Mouse (Mus musculus) midbrain, embryonic 16.5 days (tissue): ENCODE measurements around the gene Parp16. TPM values are rescaled to one million over a fixed set of nuclear protein-coding genes. Genes with fewer than 3 reads are reported as not detected.

ENCODE experiments used
- ATAC-seq: fragments of 200-750 bp; cut with Nextera tagmentation; 2 replicates; pipeline ENCODE4 v1.8.0; 2017; ENCODE audit warnings: moderate TSS enrichment
- H3K27ac ChIP-seq: fragments of 300-500 bp; sonication (generic); 2 replicates; pipeline ENCODE4 v1.5.1; 2014; ENCODE audit warnings: mild to moderate bottlenecking, low read length, mixed read lengths
- H3K27me3 ChIP-seq: fragments of 300-500 bp; sonication (generic); 2 replicates; pipeline ENCODE4 v1.6.1; 2014; ENCODE audit warnings: low read depth, low read length, mixed read lengths; ENCODE audit not compliant: control insufficient read depth, insufficient read depth
- H3K36me3 ChIP-seq: fragments of 300-500 bp; sonication (generic); 2 replicates; pipeline ENCODE4 v1.6.1; 2014; ENCODE audit warnings: mild to moderate bottlenecking, low read length, moderate library complexity, mixed read lengths; ENCODE audit not compliant: control insufficient read depth, insufficient read depth
- H3K4me1 ChIP-seq: fragments of 300-500 bp; sonication (generic); 2 replicates; pipeline ENCODE4 v1.6.1; 2014; ENCODE audit warnings: mild to moderate bottlenecking, low read length, mixed read lengths; ENCODE audit not compliant: control insufficient read depth, insufficient read depth
- H3K4me2 ChIP-seq: fragments of 300-500 bp; sonication (generic); 2 replicates; pipeline ENCODE4 v1.6.1; 2014; ENCODE audit warnings: mild to moderate bottlenecking, low read length, mixed read lengths
- H3K4me3 ChIP-seq: fragments of 300-500 bp; sonication (generic); 2 replicates; pipeline ENCODE4 v1.5.1; 2014; ENCODE audit warnings: low read depth, mild to moderate bottlenecking, low read length, moderate library complexity, mixed read lengths
- H3K9ac ChIP-seq: fragments of 300-500 bp; sonication (generic); 2 replicates; pipeline ENCODE4 v1.6.1; 2014; ENCODE audit warnings: low read depth, low read length, mixed read lengths
- H3K9me3 ChIP-seq: fragments of 300-500 bp; sonication (generic); replicated peaks from 2 replicates; pipeline ENCODE4 v1.6.1; 2014; ENCODE audit warnings: mild to moderate bottlenecking, low read length, mixed read lengths; ENCODE audit not compliant: control insufficient read depth, poor library complexity, severe bottlenecking
- WGBS: fragments of 180-500 bp; shearing (Covaris S2); extraction: QIAGEN DNeasy Blood & Tissue Kit; methylation state at CpG from one replicate; pipeline ENCODE4 v1.1.7; 2014; 5-methylcytosine and 5-hydroxymethylcytosine counted together
- polyA plus RNA-seq: library from polyadenylated mRNA; unstranded; fragments of >200 nt; fragmentation: Nextera tagmentation; extraction: Ambion mirVana; gene quantifications from 2 replicates; pipeline ENCODE4 v1.2.1, GENCODE M21; 2015

The Parp16 gene
- polyA plus RNA-seq, 1 experiment from 2014 or later = 8.5 TPM

DNA sequence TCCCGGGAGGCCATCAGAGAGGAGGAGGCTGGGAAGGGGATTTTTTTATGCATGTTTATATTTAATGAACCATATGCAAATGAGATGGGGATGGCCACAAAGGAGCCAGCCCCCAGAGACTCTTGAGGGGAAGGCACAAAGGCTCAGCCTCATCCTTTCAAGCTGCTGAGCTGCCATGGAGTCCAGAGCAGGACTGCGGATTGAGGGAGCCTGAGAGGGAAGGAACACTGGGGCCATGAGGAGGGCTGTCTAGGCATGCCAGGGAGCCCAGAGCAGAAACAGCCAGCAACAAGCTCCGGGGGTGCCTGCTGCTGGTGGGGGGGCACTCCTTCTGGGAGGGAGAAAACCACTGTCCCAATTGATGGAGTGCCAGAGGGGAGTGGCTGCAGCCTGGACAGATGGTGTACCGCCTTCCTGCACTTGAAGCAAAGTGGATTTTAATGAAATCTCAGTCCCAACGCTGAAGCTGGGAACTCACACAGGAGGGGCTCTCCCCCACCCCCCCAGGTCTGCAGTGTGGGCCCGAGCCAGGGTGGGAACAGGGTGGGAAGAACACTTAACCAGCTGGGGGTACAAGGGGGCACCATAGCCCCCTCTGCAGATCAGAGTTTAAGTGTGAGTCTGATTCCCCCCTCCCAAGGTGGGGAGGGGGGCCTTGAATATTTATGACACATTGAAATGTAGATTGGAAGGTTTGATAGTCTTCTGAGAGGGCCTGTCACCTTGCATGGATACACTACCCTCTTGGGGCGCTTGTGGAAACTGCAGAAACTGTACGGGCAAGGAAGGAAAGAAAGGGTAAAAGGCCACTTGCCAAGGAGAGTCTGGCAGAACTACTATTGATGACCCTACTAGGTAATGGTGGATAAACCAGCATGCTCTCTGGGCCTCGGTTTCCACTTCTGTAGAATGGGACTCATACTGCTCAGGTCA lies 18.9 kb upstream of the Parp16 start:
- Histone ChIP-seq H3K27ac (peak overlapping the region; percentile 79), H3K27me3 (no peaks in the 10 kb centered on the region), H3K4me1 (peaks cover 44% of the 10 kb centered on the region), H3K9ac (peak overlapping the region; percentile 46; the same call in 1 of the 2 replicates), H3K36me3 (no peaks in the 10 kb centered on the region), H3K4me3 (no peak overlapping the region), H3K9me3 (no peaks in the 10 kb centered on the region), H3K4me2 (peak overlapping the region; percentile 1; the same call in 1 of the 2 replicates)
- WGBS = 15% methylated on average over 9 of the region's 9 CpGs
- peak; percentile 55 for ATAC-seq

DNA sequence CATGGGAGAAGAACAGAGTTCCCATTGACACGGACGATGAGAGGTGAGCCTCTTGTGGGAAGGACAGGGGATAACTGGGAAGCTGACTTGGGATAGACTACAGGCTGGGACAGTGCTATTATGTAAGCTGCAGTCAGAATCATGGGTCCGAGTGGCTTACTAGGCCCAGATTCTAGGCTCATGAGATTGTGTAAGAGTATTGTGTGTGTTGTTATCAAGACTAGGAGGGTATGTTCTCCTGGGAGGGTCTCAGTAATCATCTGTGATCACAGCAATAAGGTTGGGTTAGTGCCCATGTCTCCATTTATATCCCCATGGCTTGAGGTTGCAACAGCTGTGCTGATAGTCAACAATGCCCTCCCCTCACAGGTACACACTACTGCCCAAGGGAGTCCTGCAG lies 17.7 kb upstream of the Parp16 start:
- no peak overlapping the region for H3K4me2 ChIP-seq
- no peak overlapping the region for H3K4me3 ChIP-seq
- no peaks in the 10 kb centered on the region for H3K9me3 ChIP-seq
- peaks cover 3% of the 10 kb centered on the region; the same call in 1 of the 2 replicates for H3K36me3 ChIP-seq
- ATAC-seq = no peak
- no peak overlapping the region for H3K9ac ChIP-seq
- H3K4me1 ChIP-seq = peaks cover 44% of the 10 kb centered on the region
- WGBS = 45% methylated on average over 3 of the region's 3 CpGs
- H3K27ac ChIP-seq = peak overlapping the region; percentile 79
- no peaks in the 10 kb centered on the region for H3K27me3 ChIP-seq

DNA sequence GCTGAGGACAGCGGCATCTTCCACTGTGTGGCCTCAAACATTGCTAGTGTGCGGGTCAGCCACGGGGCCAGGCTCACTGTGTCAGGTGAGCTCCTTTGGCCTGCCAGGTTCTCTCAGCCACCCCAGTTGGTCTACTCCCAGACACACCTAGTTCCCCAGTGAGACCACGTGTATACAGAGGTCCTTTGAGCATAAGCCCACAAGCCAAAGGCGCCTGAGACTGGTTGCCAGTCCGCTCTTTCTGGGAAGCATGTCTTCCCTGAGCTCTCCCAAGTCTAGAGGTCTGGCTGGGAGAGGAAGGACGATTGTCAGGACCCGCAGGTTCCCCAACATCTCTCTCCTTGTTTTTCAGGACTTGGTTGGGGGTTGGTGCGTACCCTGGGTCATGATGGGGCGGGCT lies 17.2 kb upstream of the Parp16 start:
- peaks cover 44% of the 10 kb centered on the region for H3K4me1 ChIP-seq
- peak overlapping the region; percentile 79 for H3K27ac ChIP-seq
- WGBS = 35% methylated on average over 10 of the region's 10 CpGs
- no peak overlapping the region for H3K4me2 ChIP-seq
- no peaks in the 10 kb centered on the region for H3K27me3 ChIP-seq
- no peaks in the 10 kb centered on the region for H3K9me3 ChIP-seq
- peaks cover 5% of the 10 kb centered on the region; the same call in 1 of the 2 replicates for H3K36me3 ChIP-seq
- no peak for ATAC-seq
- H3K9ac ChIP-seq = peak overlapping the region; percentile 46; the same call in 1 of the 2 replicates
- H3K4me3 ChIP-seq = no peak overlapping the region

DNA sequence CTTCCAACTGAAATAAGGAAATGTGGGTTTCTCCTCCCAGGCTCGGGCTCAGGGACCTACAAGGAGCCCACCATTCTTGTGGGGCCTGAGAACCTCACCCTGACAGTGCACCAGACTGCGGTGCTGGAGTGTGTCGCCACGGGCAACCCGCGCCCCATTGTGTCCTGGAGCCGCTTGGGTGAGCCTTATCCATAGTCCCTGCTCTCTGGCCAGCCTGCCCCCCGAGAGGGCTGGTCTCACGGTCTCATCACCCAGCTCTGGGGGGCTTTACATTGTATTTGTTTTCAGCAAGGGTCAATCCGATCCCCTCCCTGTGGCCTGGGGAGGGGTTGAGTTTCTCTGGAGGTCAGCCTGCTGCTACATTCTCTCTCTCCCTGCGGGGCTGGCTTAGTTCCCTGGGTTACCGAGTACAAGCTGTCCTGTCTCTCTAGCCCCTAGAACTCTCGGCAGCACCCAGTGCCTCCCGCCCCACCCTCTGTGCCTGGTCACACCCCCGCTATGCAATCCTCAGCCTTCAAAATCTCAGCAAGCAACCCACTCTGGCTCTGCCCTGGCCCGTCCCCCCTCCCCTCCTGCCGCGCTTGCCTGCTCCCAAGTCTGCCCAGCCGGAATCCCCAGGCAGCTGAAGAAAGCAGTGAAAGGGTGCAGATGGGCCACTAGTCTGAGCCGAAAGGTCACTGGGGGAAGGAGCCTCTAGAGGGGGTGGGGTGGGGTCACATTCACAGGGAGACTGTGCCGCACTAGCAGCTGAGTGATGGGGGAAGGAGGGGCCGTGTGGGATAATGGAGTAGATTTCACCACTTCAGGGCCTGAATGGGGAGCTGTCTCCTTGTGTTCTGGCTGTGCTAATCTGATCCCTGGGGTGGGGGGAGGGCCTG lies 16.6 kb upstream of the Parp16 start:
- peaks cover 8% of the 10 kb centered on the region for H3K36me3 ChIP-seq
- 2% methylated on average over 22 of the region's 22 CpGs for WGBS
- ATAC-seq = peak; percentile 61
- H3K27me3 ChIP-seq = no peaks in the 10 kb centered on the region
- no peaks in the 10 kb centered on the region for H3K9me3 ChIP-seq
- peaks cover 44% of the 10 kb centered on the region for H3K4me1 ChIP-seq
- H3K9ac ChIP-seq = peak overlapping the region; percentile 46
- no peak overlapping the region for H3K4me3 ChIP-seq
- H3K4me2 ChIP-seq = peak overlapping the region; percentile 16; the same call in 1 of the 2 replicates
- H3K27ac ChIP-seq = peak overlapping the region; percentile 79

GRCm38 (mm10) chr9:65179817-65180624 lies 15.1 kb upstream of the Parp16 start:
- ATAC-seq = no peak
- H3K4me2 ChIP-seq = peak overlapping the region; percentile 34; the same call in 1 of the 2 replicates
- 22% methylated on average over 17 of the region's 17 CpGs for WGBS
- H3K4me1 ChIP-seq = peaks cover 44% of the 10 kb centered on the region
- no peaks in the 10 kb centered on the region for H3K27me3 ChIP-seq
- H3K9me3 ChIP-seq = no peaks in the 10 kb centered on the region
- H3K36me3 ChIP-seq = peaks cover 15% of the 10 kb centered on the region
- peak overlapping the region; percentile 79; the same call in 1 of the 2 replicates for H3K27ac ChIP-seq
- no peak overlapping the region for H3K4me3 ChIP-seq
- peak overlapping the region; percentile 52 for H3K9ac ChIP-seq

- Histone ChIP-seq H3K27ac (no peak overlapping the region), H3K36me3 (peaks cover 11% of the 10 kb centered on the region), H3K27me3 (no peaks in the 10 kb centered on the region), H3K9ac (no peak overlapping the region), H3K9me3 (no peaks in the 10 kb centered on the region), H3K4me2 (no peak overlapping the region), H3K4me1 (peaks cover 3% of the 10 kb centered on the region; the same call in 1 of the 2 replicates), H3K4me3 (no peak overlapping the region)
- WGBS = 9% methylated on average over 3 of the region's 3 CpGs
- ATAC-seq = peak; percentile 54; the same call in 1 of the 2 replicates
Observed at GRCm38 (mm10) chr9:65188599-65188998, 6.6 kb upstream of the Parp16 start.

DNA sequence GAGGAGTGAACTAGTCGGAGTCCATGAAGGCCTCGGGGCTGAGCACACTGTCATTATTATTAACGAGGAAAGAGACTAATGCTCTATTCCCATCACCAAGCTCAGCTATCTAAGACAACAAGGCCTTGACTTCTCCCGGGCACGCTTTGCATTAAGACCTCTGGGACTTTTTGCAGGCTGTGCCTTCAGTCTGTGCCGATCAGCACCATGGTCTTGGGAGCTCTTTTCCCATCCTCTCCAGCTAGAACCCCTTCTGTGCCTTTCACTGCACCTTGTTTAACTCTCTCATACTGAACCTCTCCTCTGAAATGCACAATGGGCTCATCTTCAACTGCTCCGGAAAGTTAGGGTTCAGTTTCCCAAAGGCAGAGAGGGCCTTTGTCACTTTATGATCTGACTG lies 4.8 kb upstream of the Parp16 start:
- ATAC-seq = no peak

DNA sequence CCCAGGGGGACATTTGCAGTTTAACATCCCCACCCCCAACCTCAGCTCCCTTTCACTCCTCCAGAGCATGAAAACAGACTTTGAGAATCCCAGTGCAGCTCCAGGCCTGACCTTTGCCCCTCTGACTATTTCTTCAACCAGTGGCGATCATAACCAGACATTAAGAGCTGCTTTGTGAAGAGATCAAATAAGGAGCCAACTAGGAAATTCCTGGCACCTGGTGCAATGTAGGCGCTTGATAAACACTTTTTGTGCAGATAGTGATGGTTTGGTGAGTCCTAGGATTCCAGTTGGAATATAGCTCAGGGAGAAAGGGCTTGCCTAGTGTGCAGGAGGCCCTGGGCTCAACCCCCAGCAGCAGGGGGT lies 3.8 kb upstream of the Parp16 start:
- H3K4me1 ChIP-seq = peaks cover 13% of the 10 kb centered on the region
- no peak overlapping the region for H3K4me3 ChIP-seq
- no peaks in the 10 kb centered on the region for H3K9me3 ChIP-seq
- H3K4me2 ChIP-seq = no peak overlapping the region
- no peak for ATAC-seq
- no peaks in the 10 kb centered on the region for H3K27me3 ChIP-seq
- no peaks in the 10 kb centered on the region for H3K36me3 ChIP-seq
- H3K9ac ChIP-seq = no peak overlapping the region
- WGBS = 21% methylated on average over 2 of the region's 2 CpGs
- H3K27ac ChIP-seq = no peak overlapping the region

More for the DNA sequence above, 4.8 kb upstream of the Parp16 start:
- Histone ChIP-seq H3K9ac (no peak overlapping the region), H3K4me2 (no peak overlapping the region), H3K4me1 (peaks cover 3% of the 10 kb centered on the region), H3K27me3 (no peaks in the 10 kb centered on the region), H3K36me3 (peaks cover 1% of the 10 kb centered on the region; the same call in 1 of the 2 replicates), H3K27ac (no peak overlapping the region), H3K4me3 (no peak overlapping the region), H3K9me3 (no peaks in the 10 kb centered on the region)
- WGBS = 49% methylated on average over 7 of the region's 7 CpGs
